Mouse (Mus musculus) lung, adult 2 months (tissue): ENCODE results near the gene AL607142.1.

Experiments used
- CTCF ChIP-seq: fragments of 200-500 bp; IDR thresholded peaks from 2 replicates; pipeline ENCODE4 v1.5.1; 2011; ENCODE audit warnings: mild to moderate bottlenecking, low read length, control low read depth; ENCODE audit not compliant: insufficient read depth
- POLR2A ChIP-seq: fragments of 200-500 bp; IDR thresholded peaks from 2 replicates; pipeline ENCODE4 v1.6.1; 2011; ENCODE audit warnings: low read depth, mild to moderate bottlenecking, control low read depth, low read length, borderline replicate concordance; ENCODE audit errors: extremely low read depth

- TF ChIP-seq CTCF (no peak), POLR2A (no peak)
These were observed 9.3 kb downstream of the AL607142.1 start for GRCm38 (mm10) chr4:120074061-120074460.
